8 mouse cellular contexts compared by ENCODE assay signal in the genomic region with DNA sequence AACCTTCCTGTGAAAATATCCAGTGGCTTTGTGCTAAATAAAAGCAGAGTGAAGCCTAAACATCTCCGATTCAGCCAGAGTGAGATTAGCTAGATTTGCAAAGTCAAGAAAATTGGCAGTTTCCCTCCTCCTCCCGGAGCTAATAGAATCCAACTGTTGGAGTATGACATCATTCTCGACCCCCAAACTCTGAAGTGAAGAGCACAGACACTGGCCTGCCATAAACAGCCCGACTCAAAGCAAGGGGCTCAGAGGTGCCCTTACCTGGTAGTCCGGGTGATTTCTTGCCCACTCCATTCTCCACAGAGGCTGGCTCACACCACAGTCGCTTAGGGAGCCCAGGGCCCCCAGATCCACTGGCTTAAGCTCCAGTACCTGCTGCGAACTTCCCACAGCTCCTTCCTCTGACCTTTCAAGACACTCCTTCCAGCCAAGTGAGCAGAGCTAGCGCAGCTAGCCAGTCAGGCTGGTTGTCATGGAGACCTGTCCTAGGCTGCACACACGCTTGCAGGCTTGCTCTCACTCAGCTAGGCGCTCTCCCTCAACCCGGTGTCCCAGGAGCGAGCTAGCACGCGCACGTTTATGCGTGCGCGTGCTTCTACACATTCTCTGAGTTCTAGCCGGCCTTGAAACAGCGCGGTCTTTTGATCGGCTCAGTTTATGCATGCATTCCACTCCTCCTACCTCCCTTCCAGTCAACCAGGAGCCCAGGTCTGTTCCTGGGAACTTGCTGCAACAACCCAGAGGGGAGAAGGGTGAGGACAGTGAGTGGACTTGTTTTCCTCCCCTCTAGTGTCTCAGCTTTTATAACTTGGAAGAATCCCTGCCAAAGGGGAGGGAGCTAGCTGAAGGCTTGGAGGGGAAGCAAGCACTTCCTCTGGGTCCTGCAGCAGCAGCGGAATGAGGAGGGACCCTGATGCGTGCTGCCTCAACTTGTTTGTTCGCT.
DNase-seq lines count a peak whose midpoint lies in the region; ATAC-seq lines count a peak whose summit lies in the region.

No protein-coding gene starts in this region.

- WGBS in hindbrain, embryonic 12.5 days: 2% methylated on average over 25 of the region's 25 CpGs
- 4% methylated on average over 25 of the region's 25 CpGs for WGBS in lung, embryonic 16.5 days

- H3K4me1 ChIP-seq in hindbrain, embryonic 12.5 days: peaks cover 58% of the 10 kb centered on the region
- H3K4me1 ChIP-seq in lung, embryonic 16.5 days (replicated peaks; ENCODE audit: control insufficient read depth, insufficient read depth, low read length): peaks cover 65% of the 10 kb centered on the region

- H3K27me3 ChIP-seq in hindbrain, embryonic 12.5 days: no peaks in the 10 kb centered on the region
- H3K27me3 ChIP-seq in lung, embryonic 16.5 days (ENCODE audit: control insufficient read depth, insufficient read depth, low read depth, low read length): no peaks in the 10 kb centered on the region

- peak overlapping the region; percentile 35 for H3K4me3 ChIP-seq in hindbrain, embryonic 12.5 days
- peak overlapping the region; percentile 51 for H3K4me3 ChIP-seq in lung, embryonic 16.5 days (ENCODE audit: low read length)

- H3K9me3 ChIP-seq in hindbrain, embryonic 12.5 days (replicated peaks): no peaks in the 10 kb centered on the region
- H3K9me3 ChIP-seq in lung, embryonic 16.5 days (ENCODE audit: control insufficient read depth, low read length): no peaks in the 10 kb centered on the region

- ATAC-seq in hindbrain, embryonic 12.5 days (ENCODE audit: low FRiP score): peak; percentile 96
- peak; percentile 91 for ATAC-seq in lung, embryonic 16.5 days (ENCODE audit: low read depth)

- H3K4me2 ChIP-seq in hindbrain, embryonic 12.5 days (replicated peaks): peak overlapping the region; percentile 69
- H3K4me2 ChIP-seq in lung, embryonic 16.5 days (ENCODE audit: low read depth, low read length): peak overlapping the region; percentile 63

- H3K9ac ChIP-seq in hindbrain, embryonic 12.5 days: peak overlapping the region; percentile 59
- peak overlapping the region; percentile 70 for H3K9ac ChIP-seq in lung, embryonic 16.5 days (ENCODE audit: low read length)

- H3K36me3 ChIP-seq in hindbrain, embryonic 12.5 days: no peaks in the 10 kb centered on the region
- no peaks in the 10 kb centered on the region for H3K36me3 ChIP-seq in lung, embryonic 16.5 days (ENCODE audit: control insufficient read depth, insufficient read depth, low read length)

- H3K27ac ChIP-seq in hindbrain, embryonic 12.5 days: peak overlapping the region; percentile 87
- H3K27ac ChIP-seq in lung, embryonic 16.5 days (ENCODE audit: low read length): peak overlapping the region; percentile 96

- DNase-seq in adrenal gland, adult (ENCODE audit: inconsistent age in 2 of 2, low spot score in 1 of 2): peak; percentile 90 to 93
- DNase-seq in cerebellum, postnatal 36 days: peak; percentile 83 to 85
- DNase-seq in frontal cortex, postnatal 25 days (ENCODE audit: low spot score in 2 of 2): peak; percentile 31 to 44
- peak; percentile 61 to 74 for DNase-seq in layer of hippocampus, postnatal 14 days (ENCODE audit: low spot score in 2 of 2)
- peak; percentile 80 for DNase-seq in ovary, postnatal 36 days (ENCODE audit: low spot score)
- peak; percentile 47 for DNase-seq in thymus, postnatal 25 days

Comparison
In these comparisons a context has a peak if more than half of its experiments do, and no peak if none do; other contexts are left out.
1. Peak in every context shown above with its lines: DNase-seq, ATAC-seq, H3K4me3 ChIP-seq and H3K27ac ChIP-seq.
2. DNase-seq: peak in every context shown above with its lines; median percentile 92 in adrenal gland, adult; 84 in cerebellum, postnatal 36 days; 80 in ovary, postnatal 36 days; 68 in layer of hippocampus, postnatal 14 days; 47 in thymus, postnatal 25 days; 38 in frontal cortex, postnatal 25 days.